Mouse (Mus musculus): ENCODE results near the gene Gpr4. TPM values are rescaled to one million over a fixed set of nuclear protein-coding genes. Genes with fewer than 3 reads are reported as not detected.

Gpr4 gene
- polyA plus RNA-seq, 1 experiment = 16.2 TPM

DNA sequence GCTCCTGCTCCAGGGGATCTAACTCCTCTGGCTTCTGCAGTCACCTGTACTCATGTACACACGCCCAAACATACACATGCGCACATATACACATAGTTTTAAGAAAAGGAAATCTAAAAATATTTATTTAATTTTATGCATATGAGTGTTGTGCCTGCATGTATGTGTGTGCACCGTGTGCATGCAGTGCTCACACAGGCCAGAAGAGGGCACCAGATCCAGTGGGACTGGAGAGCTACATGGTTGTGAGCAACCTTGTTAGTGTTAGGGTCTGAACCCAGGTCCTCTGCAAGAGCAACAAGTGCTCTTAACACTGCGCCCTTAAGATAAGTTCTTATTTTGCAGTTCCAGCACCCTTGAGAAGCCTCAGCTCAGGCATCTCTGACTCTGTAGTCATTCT lies 17.7 kb upstream of the Gpr4 start:
- H3K4me1 ChIP-seq (ENCODE audit: control insufficient read depth, insufficient read depth, low read length) = no peaks in the 10 kb centered on the region; the same call in 1 of the 2 replicates
- no peaks in the 10 kb centered on the region for H3K36me3 ChIP-seq (ENCODE audit: control insufficient read depth, insufficient read depth, low read length)
- H3K27ac ChIP-seq (ENCODE audit: control insufficient read depth, insufficient read depth, low read depth, low read length) = no peak overlapping the region
- TF ChIP-seq CTCF (IDR thresholded peaks at IDR 0.05; ENCODE audit: control insufficient read depth, insufficient read depth, insufficient replicate concordance, low read depth, low read length) = peak; percentile 73; the same call in 1 of the 2 replicates
- TF ChIP-seq POLR2A (IDR thresholded peaks at IDR 0.05; ENCODE audit: control insufficient read depth, low read depth, low read length) = no peak
- H3K27me3 ChIP-seq (ENCODE audit: control insufficient read depth, insufficient read depth, low read length) = no peaks in the 10 kb centered on the region
- no peak overlapping the region for H3K4me3 ChIP-seq (ENCODE audit: control insufficient read depth, low read depth, low read length)

DNA sequence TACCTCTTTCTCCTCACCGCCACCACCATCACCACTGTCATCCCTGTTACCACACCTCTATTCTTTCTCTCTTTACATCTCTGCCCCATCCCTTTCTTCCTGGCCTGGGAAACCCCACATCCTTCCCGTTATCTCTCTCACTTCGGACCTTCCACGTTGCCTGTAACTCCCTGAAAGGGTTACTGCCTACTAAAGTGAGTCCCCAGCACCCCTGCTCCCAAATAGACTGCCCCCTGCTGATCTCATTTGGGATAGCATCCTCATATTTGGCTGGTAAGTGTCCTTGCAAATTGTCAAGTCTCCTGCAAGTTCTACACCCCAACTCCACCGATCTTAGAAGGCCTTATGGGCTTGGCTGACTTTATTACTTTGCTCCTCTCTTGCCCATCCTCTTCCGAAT lies 15.7 kb upstream of the Gpr4 start:
- Histone ChIP-seq H3K4me3 (ENCODE audit: control insufficient read depth, low read depth, low read length) (no peak overlapping the region), H3K27ac (ENCODE audit: control insufficient read depth, insufficient read depth, low read depth, low read length) (no peak overlapping the region), H3K4me1 (ENCODE audit: control insufficient read depth, insufficient read depth, low read length) (peaks cover 5% of the 10 kb centered on the region), H3K36me3 (ENCODE audit: control insufficient read depth, insufficient read depth, low read length) (no peaks in the 10 kb centered on the region), H3K27me3 (ENCODE audit: control insufficient read depth, insufficient read depth, low read length) (no peaks in the 10 kb centered on the region)
- TF ChIP-seq POLR2A (IDR thresholded peaks at IDR 0.05; ENCODE audit: control insufficient read depth, low read depth, low read length) = no peak
- peak; percentile 40; the same call in 1 of the 2 replicates for TF ChIP-seq CTCF (IDR thresholded peaks at IDR 0.05; ENCODE audit: control insufficient read depth, insufficient read depth, insufficient replicate concordance, low read depth, low read length)

DNA sequence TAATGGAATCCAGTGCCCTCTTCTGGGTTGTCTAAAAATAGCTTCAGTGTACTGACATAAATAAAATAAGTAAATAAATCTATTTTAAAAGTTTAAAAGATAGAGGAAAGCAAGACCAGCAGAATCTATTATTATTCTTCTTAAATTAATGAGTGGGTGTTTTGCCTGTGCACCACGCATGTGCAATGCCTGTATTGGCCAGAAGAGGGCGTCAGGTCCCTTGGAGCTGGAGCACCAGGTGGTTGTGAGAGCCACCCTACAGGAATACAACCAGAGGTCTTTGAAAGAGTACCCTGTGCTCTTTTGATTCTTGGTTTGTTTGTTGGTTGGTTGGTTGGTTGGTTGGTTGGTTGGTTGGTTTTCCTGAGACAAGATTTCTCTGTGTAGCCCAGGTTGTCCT lies 14.4 kb upstream of the Gpr4 start:
- H3K4me3 ChIP-seq (ENCODE audit: control insufficient read depth, low read depth, low read length) = no peak overlapping the region
- H3K27me3 ChIP-seq (ENCODE audit: control insufficient read depth, insufficient read depth, low read length) = no peaks in the 10 kb centered on the region
- no peak for TF ChIP-seq POLR2A (IDR thresholded peaks at IDR 0.05; ENCODE audit: control insufficient read depth, low read depth, low read length)
- TF ChIP-seq CTCF (IDR thresholded peaks at IDR 0.05; ENCODE audit: control insufficient read depth, insufficient read depth, insufficient replicate concordance, low read depth, low read length) = peak; percentile 81
- H3K36me3 ChIP-seq (ENCODE audit: control insufficient read depth, insufficient read depth, low read length) = no peaks in the 10 kb centered on the region
- H3K4me1 ChIP-seq (ENCODE audit: control insufficient read depth, insufficient read depth, low read length) = peaks cover 12% of the 10 kb centered on the region
- no peak overlapping the region for H3K27ac ChIP-seq (ENCODE audit: control insufficient read depth, insufficient read depth, low read depth, low read length)

DNA sequence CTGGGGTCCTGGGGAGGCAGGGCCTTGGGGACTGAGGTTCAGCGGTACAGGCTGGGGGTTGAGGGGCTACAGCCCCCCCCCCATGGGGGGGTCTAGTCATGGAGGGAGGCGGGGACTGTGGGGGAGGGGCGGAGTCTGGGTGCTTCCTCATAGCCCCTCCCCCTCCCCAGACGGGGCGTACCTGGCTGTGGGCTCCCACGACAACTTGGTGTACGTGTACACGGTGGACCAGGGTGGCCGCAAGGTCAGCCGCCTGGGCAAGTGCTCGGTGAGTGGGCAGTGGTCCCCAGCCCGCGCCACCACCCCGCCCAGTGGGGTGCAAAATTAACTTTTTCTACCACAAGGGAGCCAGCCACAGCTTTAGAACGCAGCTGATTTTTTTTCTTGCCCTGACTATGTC lies 10.7 kb upstream of the Gpr4 start:
- Histone ChIP-seq H3K4me1 (ENCODE audit: control insufficient read depth, insufficient read depth, low read length) (peaks cover 12% of the 10 kb centered on the region), H3K4me3 (ENCODE audit: control insufficient read depth, low read depth, low read length) (peak overlapping the region; percentile 71), H3K36me3 (ENCODE audit: control insufficient read depth, insufficient read depth, low read length) (no peaks in the 10 kb centered on the region), H3K27me3 (ENCODE audit: control insufficient read depth, insufficient read depth, low read length) (no peaks in the 10 kb centered on the region), H3K27ac (ENCODE audit: control insufficient read depth, insufficient read depth, low read depth, low read length) (no peak overlapping the region)
- TF ChIP-seq POLR2A (IDR thresholded peaks at IDR 0.05; ENCODE audit: control insufficient read depth, low read depth, low read length) (no peak), CTCF (IDR thresholded peaks at IDR 0.05; ENCODE audit: control insufficient read depth, insufficient read depth, insufficient replicate concordance, low read depth, low read length) (no peak)

DNA sequence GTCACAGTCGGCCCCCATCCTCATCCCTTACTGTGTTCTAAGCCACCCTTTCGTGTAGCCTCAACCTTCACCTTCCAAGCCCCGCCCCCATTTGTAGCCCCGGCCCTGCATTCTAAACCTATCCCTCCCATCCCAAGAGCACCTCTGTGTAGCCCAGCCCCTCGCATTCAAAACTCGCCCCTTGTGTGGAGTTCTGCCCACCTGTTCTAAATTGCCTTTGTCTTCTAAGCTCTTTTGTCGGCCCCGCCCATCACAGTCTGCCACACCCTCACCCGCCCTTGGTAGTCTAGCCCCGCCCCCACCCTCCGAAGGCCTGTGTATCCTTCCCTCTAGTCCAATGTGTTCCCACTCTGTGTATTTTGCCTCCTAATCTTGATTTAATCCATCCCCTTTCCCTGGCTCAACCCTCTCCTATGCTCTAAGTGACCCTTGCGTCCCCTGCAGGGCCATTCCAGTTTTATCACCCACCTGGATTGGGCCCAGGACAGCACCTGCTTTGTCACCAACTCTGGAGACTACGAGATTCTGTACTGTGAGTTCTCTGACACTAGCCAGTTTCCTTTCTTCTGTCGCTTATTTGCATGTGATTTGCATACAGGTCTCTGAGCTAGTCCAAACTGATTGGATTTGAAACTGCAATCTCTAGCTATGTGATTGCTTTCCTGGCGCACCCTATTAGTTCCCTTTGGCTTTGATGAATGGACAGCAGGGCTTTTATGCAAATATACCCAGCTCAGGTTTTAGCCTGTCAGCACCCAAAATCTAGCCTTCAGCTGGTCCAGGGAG lies 10.1 kb upstream of the Gpr4 start:
- TF ChIP-seq CTCF (IDR thresholded peaks at IDR 0.05; ENCODE audit: control insufficient read depth, insufficient read depth, insufficient replicate concordance, low read depth, low read length) (no peak), POLR2A (IDR thresholded peaks at IDR 0.05; ENCODE audit: control insufficient read depth, low read depth, low read length) (0 out of 2 replicates have a peak, but pooled peaks have one; percentile 14)
- Histone ChIP-seq H3K4me1 (ENCODE audit: control insufficient read depth, insufficient read depth, low read length) (peaks cover 12% of the 10 kb centered on the region), H3K36me3 (ENCODE audit: control insufficient read depth, insufficient read depth, low read length) (no peaks in the 10 kb centered on the region), H3K4me3 (ENCODE audit: control insufficient read depth, low read depth, low read length) (peak overlapping the region; percentile 41), H3K27ac (ENCODE audit: control insufficient read depth, insufficient read depth, low read depth, low read length) (no peak overlapping the region), H3K27me3 (ENCODE audit: control insufficient read depth, insufficient read depth, low read length) (no peaks in the 10 kb centered on the region)

DNA sequence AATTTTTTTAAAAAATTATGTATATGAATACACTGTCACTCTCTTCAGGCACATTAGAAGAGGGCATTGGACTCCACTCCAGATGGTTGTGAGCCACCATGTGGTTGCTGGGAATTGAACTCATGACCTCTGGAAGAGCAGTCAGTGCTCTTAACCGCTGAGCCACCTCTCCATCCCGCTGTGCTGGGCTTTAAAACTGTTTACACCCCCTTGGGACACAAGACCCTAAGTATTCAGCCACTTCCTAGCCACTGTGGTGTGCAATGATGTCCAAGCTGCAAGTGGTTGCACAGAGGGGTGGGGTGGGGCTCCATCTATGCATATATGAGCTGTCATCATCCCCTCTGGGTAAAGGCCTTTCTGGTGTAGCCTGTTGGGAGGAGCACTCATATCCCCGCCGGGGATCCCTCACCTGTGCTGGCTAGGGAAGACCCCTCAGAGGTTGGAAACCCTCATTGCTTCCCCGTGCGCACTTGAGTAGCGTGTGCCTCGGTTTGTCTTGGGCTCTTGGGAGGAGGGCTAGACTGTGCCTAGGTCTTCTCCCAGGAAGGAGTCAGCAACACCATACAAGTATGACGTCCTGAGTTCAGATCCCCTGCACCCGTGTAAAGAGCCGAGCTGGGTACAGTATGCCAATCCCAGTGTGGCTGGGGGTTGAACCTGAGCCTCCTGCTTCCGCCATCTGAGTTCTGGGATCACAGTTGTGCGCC lies 4.0 kb upstream of the Gpr4 start:
- Histone ChIP-seq H3K4me3 (ENCODE audit: control insufficient read depth, low read depth, low read length) (no peak overlapping the region), H3K4me1 (ENCODE audit: control insufficient read depth, insufficient read depth, low read length) (peaks cover 5% of the 10 kb centered on the region), H3K27me3 (ENCODE audit: control insufficient read depth, insufficient read depth, low read length) (no peaks in the 10 kb centered on the region), H3K27ac (ENCODE audit: control insufficient read depth, insufficient read depth, low read depth, low read length) (no peak overlapping the region), H3K36me3 (ENCODE audit: control insufficient read depth, insufficient read depth, low read length) (no peaks in the 10 kb centered on the region)
- TF ChIP-seq POLR2A (IDR thresholded peaks at IDR 0.05; ENCODE audit: control insufficient read depth, low read depth, low read length) (no peak), CTCF (IDR thresholded peaks at IDR 0.05; ENCODE audit: control insufficient read depth, insufficient read depth, insufficient replicate concordance, low read depth, low read length) (0 out of 2 replicates have a peak, but pooled peaks have one; percentile 10)

DNA sequence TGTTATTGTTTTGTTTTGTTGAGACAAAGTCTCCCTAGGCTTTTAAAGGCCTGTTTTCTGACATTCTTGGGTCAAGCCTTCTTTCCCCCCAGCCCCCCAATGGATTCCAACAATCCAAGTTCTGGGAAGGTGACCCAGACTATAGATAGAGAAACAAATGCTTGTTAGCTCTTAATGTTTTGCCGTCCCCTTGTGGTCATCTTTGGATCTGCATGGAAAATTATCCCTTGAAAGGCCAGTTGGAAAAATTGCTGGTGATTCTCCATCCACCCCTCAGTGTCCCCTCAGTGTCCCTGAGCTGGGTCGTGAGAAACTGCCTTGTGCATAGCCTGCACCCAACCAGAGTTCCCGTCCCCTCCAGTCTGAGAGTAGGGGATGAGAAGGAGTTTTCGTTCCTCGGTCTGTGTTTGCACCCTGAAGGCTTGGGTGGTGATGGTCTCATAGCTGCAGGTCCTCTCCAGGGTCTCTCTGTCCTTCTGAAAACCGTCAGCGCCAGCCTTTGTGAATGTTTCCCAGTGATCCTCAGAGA lies 3.3 kb upstream of the Gpr4 start:
- Histone ChIP-seq H3K4me1 (ENCODE audit: control insufficient read depth, insufficient read depth, low read length) (peaks cover 5% of the 10 kb centered on the region), H3K27me3 (ENCODE audit: control insufficient read depth, insufficient read depth, low read length) (no peaks in the 10 kb centered on the region), H3K36me3 (ENCODE audit: control insufficient read depth, insufficient read depth, low read length) (no peaks in the 10 kb centered on the region), H3K27ac (ENCODE audit: control insufficient read depth, insufficient read depth, low read depth, low read length) (no peak overlapping the region), H3K4me3 (ENCODE audit: control insufficient read depth, low read depth, low read length) (no peak overlapping the region)
- TF ChIP-seq CTCF (IDR thresholded peaks at IDR 0.05; ENCODE audit: control insufficient read depth, insufficient read depth, insufficient replicate concordance, low read depth, low read length) (0 out of 2 replicates have a peak, but pooled peaks have one; percentile 6), POLR2A (IDR thresholded peaks at IDR 0.05; ENCODE audit: control insufficient read depth, low read depth, low read length) (no peak)
